Mouse (Mus musculus): ENCODE measurements around the gene Trappc6a. TPM values are rescaled to one million over a fixed set of nuclear protein-coding genes. Genes with fewer than 3 reads are reported as not detected.
A peak's percentile ranks its signal among the peaks of the same experiment; 100 is the strongest.
"Not testable (repeated sequence)": the region's sequence is repeated elsewhere in the genome, so short reads cannot be mapped to it uniquely, and the experiment has no call there.

Trappc6a gene
- polyA plus RNA-seq, 1 experiment from 2014 or later: 72.6 TPM

DNA sequence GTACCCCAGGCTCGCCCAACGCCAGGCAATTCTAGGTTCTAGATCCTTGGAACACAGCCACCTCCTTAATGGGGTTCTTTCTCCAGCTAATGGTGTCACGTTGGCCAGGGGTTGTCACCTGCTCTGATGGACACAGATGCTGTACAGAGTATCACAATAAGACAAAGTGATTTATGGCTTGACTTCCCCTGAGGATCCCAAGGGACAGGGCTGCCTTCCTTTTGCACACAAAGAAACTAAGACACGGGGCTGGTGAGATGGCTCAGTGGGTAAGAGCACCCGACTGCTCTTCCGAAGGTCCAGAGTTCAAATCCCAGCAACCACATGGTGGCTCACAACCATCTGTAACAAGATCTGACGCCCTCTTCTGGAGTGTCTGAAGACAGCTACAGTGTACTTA lies 3.7 kb downstream of the Trappc6a start:
- Histone ChIP-seq H3K27me3 (replicated peaks; ENCODE audit: low read depth, poor library complexity, severe bottlenecking) (peaks cover 16% of the 10 kb centered on the region), H3K4me1 (peaks cover 25% of the 10 kb centered on the region)
- H3K4me3 ChIP-seq; H3K9me3 ChIP-seq; H3K36me3 ChIP-seq (replicated peaks); DNase-seq (ENCODE audit: low spot score); H3K27ac ChIP-seq (replicated peaks): not testable (repeated sequence)
- 81% methylated on average over 7 of the region's 7 CpGs for WGBS

DNA sequence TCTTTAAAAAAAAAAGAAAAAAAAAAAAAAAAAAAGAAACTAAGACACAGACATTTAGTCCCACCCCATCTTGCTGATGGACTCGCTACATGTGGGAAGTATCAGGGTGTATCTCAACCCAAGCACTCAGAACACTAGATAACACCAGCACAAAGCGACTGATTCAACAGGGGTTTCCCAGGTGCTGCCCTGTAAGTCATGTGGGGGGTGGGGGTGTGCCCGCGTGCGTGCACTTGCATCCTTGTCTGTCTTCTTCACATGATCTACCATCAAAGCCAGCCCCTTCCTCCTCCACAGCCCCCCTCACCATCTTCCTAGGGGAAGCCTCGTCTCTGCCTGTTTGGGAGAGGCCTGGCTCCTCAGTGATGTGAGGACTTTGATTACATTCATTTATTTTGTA lies 4.2 kb downstream of the Trappc6a start:
- peaks cover 20% of the 10 kb centered on the region for H3K27me3 ChIP-seq (replicated peaks; ENCODE audit: low read depth, poor library complexity, severe bottlenecking)
- peaks cover 9% of the 10 kb centered on the region; the same call in 1 of the 2 replicates for H3K36me3 ChIP-seq (replicated peaks)
- H3K4me3 ChIP-seq: no peak overlapping the region
- H3K27ac ChIP-seq (replicated peaks): no peak overlapping the region
- DNase-seq (ENCODE audit: low spot score): no peak
- 81% methylated on average over 6 of the region's 6 CpGs for WGBS
- no peaks in the 10 kb centered on the region for H3K9me3 ChIP-seq
- H3K4me1 ChIP-seq: peaks cover 23% of the 10 kb centered on the region

GRCm38 (mm10) chr7:19517652-19518365 lies 9.6 kb downstream of the Trappc6a start, which contains the start of gene Nkpd1:
Nkpd1 (plus strand) TSS chr7:19517838.
- 0 out of 2 replicates have a peak, but pooled peaks cover under 1% of the 10 kb centered on the region for H3K9me3 ChIP-seq
- DNase-seq (ENCODE audit: low spot score): no peak
- 3% methylated on average over 29 of the region's 29 CpGs for WGBS
- peaks cover 26% of the 10 kb centered on the region for H3K4me1 ChIP-seq
- H3K27me3 ChIP-seq (replicated peaks; ENCODE audit: low read depth, poor library complexity, severe bottlenecking): peaks cover 75% of the 10 kb centered on the region
- peak within 1 kb of the TSS; percentile 35; the same call in 1 of the 2 replicates for H3K27ac ChIP-seq (replicated peaks)
- no peaks in the 10 kb centered on the region for H3K36me3 ChIP-seq (replicated peaks)
- H3K4me3 ChIP-seq: peak within 1 kb of the TSS; percentile 48

DNA sequence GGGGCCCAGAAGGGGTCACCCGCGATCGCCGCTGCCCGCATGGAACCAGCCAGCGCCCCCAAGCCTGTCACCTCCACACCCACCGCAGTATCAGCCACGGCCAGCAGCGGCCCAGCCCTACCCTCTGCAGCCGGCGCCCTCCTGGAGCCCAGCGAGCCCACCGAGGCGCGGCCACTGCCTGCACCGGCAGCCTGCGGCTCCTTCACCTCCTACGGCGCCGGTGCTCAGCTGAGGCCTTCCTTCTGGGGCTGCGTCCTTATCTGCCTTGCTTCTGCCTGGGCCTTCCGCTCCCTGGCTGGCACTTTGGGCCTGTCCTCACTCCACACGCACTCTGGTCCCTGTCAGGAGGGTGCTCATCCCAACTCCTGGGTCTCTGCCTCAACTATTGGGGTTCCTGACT lies 11.8 kb downstream of the Trappc6a start:
- H3K9me3 ChIP-seq: 0 out of 2 replicates have a peak, but pooled peaks cover 2% of the 10 kb centered on the region
- H3K27ac ChIP-seq (replicated peaks): peak overlapping the region; percentile 48; the same call in 1 of the 2 replicates
- H3K4me1 ChIP-seq: peaks cover 42% of the 10 kb centered on the region
- 5% methylated on average over 23 of the region's 23 CpGs for WGBS
- peak overlapping the region; percentile 47 for H3K4me3 ChIP-seq
- no peaks in the 10 kb centered on the region for H3K36me3 ChIP-seq (replicated peaks)
- peaks cover 97% of the 10 kb centered on the region for H3K27me3 ChIP-seq (replicated peaks; ENCODE audit: low read depth, poor library complexity, severe bottlenecking)
- peak; percentile 57 for DNase-seq (ENCODE audit: low spot score)

GRCm38 (mm10) chr7:19523017-19523756 lies 15.0 kb downstream of the Trappc6a start:
- no peak for DNase-seq (ENCODE audit: low spot score)
- Histone ChIP-seq H3K36me3 (replicated peaks) (peaks cover under 1% of the 10 kb centered on the region), H3K9me3 (0 out of 2 replicates have a peak, but pooled peaks cover 2% of the 10 kb centered on the region), H3K27ac (replicated peaks) (peak overlapping the region; percentile 6; the same call in 1 of the 2 replicates), H3K27me3 (replicated peaks; ENCODE audit: low read depth, poor library complexity, severe bottlenecking) (peaks cover 86% of the 10 kb centered on the region), H3K4me1 (peaks cover 31% of the 10 kb centered on the region), H3K4me3 (peak overlapping the region; percentile 60)
- 16% methylated on average over 72 of the region's 72 CpGs for WGBS

- Histone ChIP-seq H3K4me3 (peak overlapping the region; percentile 60), H3K9me3 (0 out of 2 replicates have a peak, but pooled peaks cover 2% of the 10 kb centered on the region), H3K4me1 (peaks cover 31% of the 10 kb centered on the region), H3K27me3 (replicated peaks; ENCODE audit: low read depth, poor library complexity, severe bottlenecking) (peaks cover 79% of the 10 kb centered on the region), H3K27ac (replicated peaks) (peak overlapping the region; percentile 49; the same call in 1 of the 2 replicates), H3K36me3 (replicated peaks) (peaks cover 8% of the 10 kb centered on the region)
- peak; percentile 82 for DNase-seq (ENCODE audit: low spot score)
- 3% methylated on average over 64 of the region's 64 CpGs for WGBS
Observed at GRCm38 (mm10) chr7:19523757-19524419, 15.7 kb downstream of the Trappc6a start.

GRCm38 (mm10) chr7:19524420-19525104 lies 16.4 kb downstream of the Trappc6a start:
- peak overlapping the region; percentile 60 for H3K4me3 ChIP-seq
- 13% methylated on average over 24 of the region's 24 CpGs for WGBS
- H3K27ac ChIP-seq (replicated peaks): peak overlapping the region; percentile 49; the same call in 1 of the 2 replicates
- peaks cover 30% of the 10 kb centered on the region for H3K4me1 ChIP-seq
- peaks cover 15% of the 10 kb centered on the region for H3K36me3 ChIP-seq (replicated peaks)
- 0 out of 2 replicates have a peak, but pooled peaks cover 2% of the 10 kb centered on the region for H3K9me3 ChIP-seq
- peaks cover 73% of the 10 kb centered on the region for H3K27me3 ChIP-seq (replicated peaks; ENCODE audit: low read depth, poor library complexity, severe bottlenecking)
- DNase-seq (ENCODE audit: low spot score): no peak

- 0 out of 2 replicates have a peak, but pooled peaks cover 2% of the 10 kb centered on the region for H3K9me3 ChIP-seq
- H3K27me3 ChIP-seq (replicated peaks; ENCODE audit: low read depth, poor library complexity, severe bottlenecking): peaks cover 67% of the 10 kb centered on the region
- DNase-seq (ENCODE audit: low spot score): no peak
- no peak overlapping the region for H3K27ac ChIP-seq (replicated peaks)
- WGBS: 58% methylated on average over 2 of the region's 2 CpGs
- H3K4me3 ChIP-seq: no peak overlapping the region; the same call in 1 of the 2 replicates
- peaks cover 20% of the 10 kb centered on the region for H3K36me3 ChIP-seq (replicated peaks)
- H3K4me1 ChIP-seq: peaks cover 25% of the 10 kb centered on the region
Observed at GRCm38 (mm10) chr7:19525105-19525481, 16.9 kb downstream of the Trappc6a start.

- no peaks in the 10 kb centered on the region for H3K9me3 ChIP-seq
- WGBS: 75% methylated on average over 10 of the region's 10 CpGs
- no peak overlapping the region for H3K4me3 ChIP-seq
- DNase-seq (ENCODE audit: low spot score): no peak
- peaks cover 80% of the 10 kb centered on the region for H3K36me3 ChIP-seq (replicated peaks)
- H3K27ac ChIP-seq (replicated peaks): no peak overlapping the region
- no peaks in the 10 kb centered on the region for H3K4me1 ChIP-seq
- H3K27me3 ChIP-seq (replicated peaks; ENCODE audit: low read depth, poor library complexity, severe bottlenecking): peaks cover 7% of the 10 kb centered on the region; the same call in 1 of the 2 replicates
Observed at GRCm38 (mm10) chr7:19531077-19531476, 22.9 kb downstream of the Trappc6a start.

DNA sequence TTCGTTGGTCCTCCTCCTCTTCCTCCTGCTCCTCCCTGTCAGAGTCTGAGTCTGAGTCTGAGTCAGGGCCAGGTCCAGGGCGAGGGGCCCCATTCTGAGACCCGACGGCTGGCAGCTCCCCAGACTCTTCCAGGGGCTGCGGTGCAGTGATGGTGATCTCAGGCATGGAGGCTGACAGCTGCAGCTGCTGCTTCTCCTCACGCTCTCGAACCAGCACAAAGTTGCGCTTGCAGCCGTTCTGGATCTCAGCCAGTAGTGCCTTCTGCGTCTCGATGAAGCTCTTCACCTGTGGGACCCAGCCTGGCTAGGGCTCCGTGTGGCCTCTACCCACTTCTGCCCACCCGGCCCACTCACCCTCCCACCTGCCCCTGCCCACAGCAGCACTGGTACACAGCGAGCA lies 24.0 kb downstream of the Trappc6a start:
- Histone ChIP-seq H3K4me3 (no peak overlapping the region), H3K36me3 (replicated peaks) (peaks cover 83% of the 10 kb centered on the region), H3K27me3 (replicated peaks; ENCODE audit: low read depth, poor library complexity, severe bottlenecking) (no peaks in the 10 kb centered on the region), H3K27ac (replicated peaks) (no peak overlapping the region), H3K9me3 (no peaks in the 10 kb centered on the region), H3K4me1 (no peaks in the 10 kb centered on the region)
- WGBS: 94% methylated on average over 14 of the region's 14 CpGs
- no peak for DNase-seq (ENCODE audit: low spot score)

DNA sequence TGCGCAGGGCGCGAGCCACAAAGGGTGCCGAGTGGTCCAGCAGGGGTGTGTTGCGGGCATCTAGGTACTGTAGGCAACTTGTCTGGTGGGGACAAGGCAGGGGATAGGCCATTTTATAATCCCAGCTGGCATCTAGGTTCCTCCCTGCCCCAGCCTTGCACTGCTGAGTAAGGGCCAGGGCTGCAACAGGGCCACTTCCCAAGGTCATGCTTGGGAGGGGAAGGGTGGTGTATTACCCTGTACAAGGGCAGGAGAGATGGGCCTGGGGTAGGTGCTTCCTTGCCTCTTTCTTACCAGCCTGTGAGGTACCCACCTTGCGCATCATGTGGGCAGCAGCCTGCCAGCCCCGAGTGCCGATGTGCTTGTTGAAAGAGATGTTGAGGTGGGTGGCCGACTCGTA lies 26.5 kb downstream of the Trappc6a start:
- Histone ChIP-seq H3K27me3 (replicated peaks; ENCODE audit: low read depth, poor library complexity, severe bottlenecking) (no peaks in the 10 kb centered on the region), H3K27ac (replicated peaks) (no peak overlapping the region), H3K36me3 (replicated peaks) (peaks cover 75% of the 10 kb centered on the region), H3K4me1 (no peaks in the 10 kb centered on the region), H3K9me3 (no peaks in the 10 kb centered on the region), H3K4me3 (no peak overlapping the region)
- DNase-seq (ENCODE audit: low spot score): no peak
- 96% methylated on average over 10 of the region's 10 CpGs for WGBS
